Mouse (Mus musculus) kidney, embryonic 15.5 days (tissue): ENCODE data around the gene Csta1. TPM values are rescaled to one million over a fixed set of nuclear protein-coding genes. Genes with fewer than 3 reads are reported as not detected.
"Not testable (repeated sequence)": the region's sequence is repeated elsewhere in the genome, so short reads cannot be mapped to it uniquely, and the experiment has no call there.

ENCODE experiments used
- ATAC-seq: fragments of 200-750 bp; cut with Nextera tagmentation; replicated peaks from 2 replicates; pipeline ENCODE4 v1.8.0; 2017; ENCODE audit warnings: moderate TSS enrichment; ENCODE audit not compliant: low FRiP score
- H3K27ac ChIP-seq: fragments of 300-500 bp; sonication (generic); 2 replicates; pipeline ENCODE4 v1.5.1; 2015; ENCODE audit warnings: mild to moderate bottlenecking, inconsistent platforms
- H3K27me3 ChIP-seq: fragments of 300-500 bp; sonication (generic); 2 replicates; pipeline ENCODE4 v1.6.1; 2015; ENCODE audit warnings: inconsistent platforms
- H3K36me3 ChIP-seq: fragments of 300-500 bp; sonication (generic); 2 replicates; pipeline ENCODE4 v1.6.1; 2015; ENCODE audit warnings: inconsistent platforms
- H3K4me1 ChIP-seq: fragments of 300-500 bp; sonication (generic); 2 replicates; pipeline ENCODE4 v1.6.1; 2015; ENCODE audit warnings: inconsistent platforms
- H3K4me2 ChIP-seq: fragments of 300-500 bp; sonication (generic); 2 replicates; pipeline ENCODE4 v1.6.1; 2015; ENCODE audit warnings: moderate library complexity, mild to moderate bottlenecking, inconsistent platforms
- H3K4me3 ChIP-seq: fragments of 300-500 bp; sonication (generic); replicated peaks from 2 replicates; pipeline ENCODE4 v1.5.1; 2015; ENCODE audit warnings: mild to moderate bottlenecking, inconsistent platforms
- H3K9ac ChIP-seq: fragments of 300-500 bp; sonication (generic); 2 replicates; pipeline ENCODE4 v1.6.1; 2015; ENCODE audit warnings: mild to moderate bottlenecking, inconsistent platforms
- H3K9me3 ChIP-seq: fragments of 300-500 bp; sonication (generic); replicated peaks from 2 replicates; pipeline ENCODE4 v1.6.1; 2016; ENCODE audit warnings: inconsistent platforms
- WGBS: fragments of 180-500 bp; shearing (Covaris S2); methylation state at CpG from one replicate; pipeline ENCODE4 v1.1.7; 2015; ENCODE audit warnings: mixed read lengths; 5-methylcytosine and 5-hydroxymethylcytosine counted together
- polyA plus RNA-seq: library from polyadenylated mRNA; unstranded; fragments of >200 nt; fragmentation: Nextera tagmentation; extraction: Ambion mirVana; gene quantifications from 2 replicates; pipeline ENCODE4 v1.2.1, GENCODE M21; 2015

Csta1 gene
- 0.05 and 0.14 TPM in 2 replicates for polyA plus RNA-seq

GRCm38 (mm10) chr16:36131141-36131540 lies at the start of gene Csta1:
Csta1 (minus strand) TSS chr16:36131241.
- Histone ChIP-seq H3K9ac (no peak within 1 kb of the TSS), H3K27ac (no peak within 1 kb of the TSS), H3K36me3 (no peaks in the 10 kb centered on the region), H3K9me3 (no peaks in the 10 kb centered on the region), H3K27me3 (no peaks in the 10 kb centered on the region), H3K4me3 (no peak within 1 kb of the TSS), H3K4me1 (no peaks in the 10 kb centered on the region), H3K4me2 (no peak within 1 kb of the TSS)
- 85% methylated on average over 1 of the region's 1 CpGs for WGBS
- no peak for ATAC-seq

- Histone ChIP-seq H3K27me3 (no peaks in the 10 kb centered on the region), H3K9me3 (no peaks in the 10 kb centered on the region), H3K36me3 (no peaks in the 10 kb centered on the region), H3K4me3 (no peak overlapping the region), H3K4me1 (no peaks in the 10 kb centered on the region), H3K4me2 (no peak overlapping the region), H3K9ac (no peak overlapping the region), H3K27ac (no peak overlapping the region)
- 86% methylated on average over 2 of the region's 2 CpGs for WGBS
- ATAC-seq: no peak
Measured at GRCm38 (mm10) chr16:36179910-36180309, 48.9 kb upstream of the Csta1 start.

GRCm38 (mm10) chr16:36176108-36176507 lies 45.1 kb upstream of the Csta1 start:
- H3K36me3 ChIP-seq: no peaks in the 10 kb centered on the region
- no peak for ATAC-seq
- no peaks in the 10 kb centered on the region for H3K27me3 ChIP-seq
- H3K4me2 ChIP-seq: no peak overlapping the region
- no peaks in the 10 kb centered on the region for H3K9me3 ChIP-seq
- no peaks in the 10 kb centered on the region for H3K4me1 ChIP-seq
- no peak overlapping the region for H3K9ac ChIP-seq
- no peak overlapping the region for H3K27ac ChIP-seq
- H3K4me3 ChIP-seq: no peak overlapping the region

GRCm38 (mm10) chr16:36167841-36168240 lies 36.8 kb upstream of the Csta1 start:
- H3K27me3 ChIP-seq, ATAC-seq, H3K27ac ChIP-seq, H3K4me2 ChIP-seq, H3K9ac ChIP-seq, H3K9me3 ChIP-seq, H3K4me1 ChIP-seq, H3K4me3 ChIP-seq, H3K36me3 ChIP-seq: not testable (repeated sequence)
- 92% methylated on average over 9 of the region's 10 CpGs for WGBS

GRCm38 (mm10) chr16:36156402-36156975 lies 25.4 kb upstream of the Csta1 start, which contains the start of gene Stfa2l1:
Stfa2l1 (plus strand) TSS chr16:36156811.
- Histone ChIP-seq H3K9ac (no peak within 1 kb of the TSS), H3K4me1 (no peaks in the 10 kb centered on the region), H3K4me2 (no peak within 1 kb of the TSS), H3K36me3 (no peaks in the 10 kb centered on the region), H3K4me3 (no peak within 1 kb of the TSS), H3K27ac (no peak within 1 kb of the TSS), H3K27me3 (no peaks in the 10 kb centered on the region), H3K9me3 (no peaks in the 10 kb centered on the region)
- no peak for ATAC-seq

GRCm38 (mm10) chr16:36138201-36138600 lies 7.2 kb upstream of the Csta1 start:
- Histone ChIP-seq H3K4me2 (no peak overlapping the region), H3K27me3 (no peaks in the 10 kb centered on the region), H3K4me3 (no peak overlapping the region), H3K36me3 (no peaks in the 10 kb centered on the region), H3K9ac (no peak overlapping the region), H3K9me3 (no peaks in the 10 kb centered on the region), H3K27ac (no peak overlapping the region), H3K4me1 (no peaks in the 10 kb centered on the region)
- no peak for ATAC-seq
- 69% methylated on average over 2 of the region's 2 CpGs for WGBS

DNA sequence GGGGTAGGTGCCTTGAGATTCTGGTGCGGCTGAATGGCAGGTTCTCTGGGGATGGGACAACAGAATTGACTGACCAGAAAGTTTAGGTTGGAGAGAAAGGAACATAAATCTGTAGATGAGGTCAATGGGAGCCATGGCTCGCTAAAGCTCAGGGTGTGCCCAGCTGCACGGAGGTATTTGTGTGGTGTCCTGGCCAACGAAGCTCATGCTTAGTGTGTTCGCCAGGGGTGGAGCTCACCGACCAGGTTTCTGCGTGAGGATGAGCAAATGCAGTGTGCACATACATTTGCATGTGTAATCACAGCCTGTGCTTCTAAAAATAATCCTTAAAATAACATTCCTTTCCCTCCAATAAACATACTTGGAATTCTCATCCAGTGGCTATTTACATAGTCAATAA lies 2.9 kb downstream of the Csta1 start:
- H3K4me2 ChIP-seq: no peak overlapping the region
- H3K4me3 ChIP-seq: no peak overlapping the region
- no peaks in the 10 kb centered on the region for H3K9me3 ChIP-seq
- no peaks in the 10 kb centered on the region for H3K27me3 ChIP-seq
- 64% methylated on average over 7 of the region's 7 CpGs for WGBS
- no peaks in the 10 kb centered on the region for H3K4me1 ChIP-seq
- H3K36me3 ChIP-seq: no peaks in the 10 kb centered on the region
- ATAC-seq: 0 out of 2 replicates have a peak, but pooled peaks have one; percentile 66
- H3K9ac ChIP-seq: no peak overlapping the region
- 0 out of 2 replicates have a peak overlapping the region, but pooled peaks have one; percentile 1 for H3K27ac ChIP-seq

DNA sequence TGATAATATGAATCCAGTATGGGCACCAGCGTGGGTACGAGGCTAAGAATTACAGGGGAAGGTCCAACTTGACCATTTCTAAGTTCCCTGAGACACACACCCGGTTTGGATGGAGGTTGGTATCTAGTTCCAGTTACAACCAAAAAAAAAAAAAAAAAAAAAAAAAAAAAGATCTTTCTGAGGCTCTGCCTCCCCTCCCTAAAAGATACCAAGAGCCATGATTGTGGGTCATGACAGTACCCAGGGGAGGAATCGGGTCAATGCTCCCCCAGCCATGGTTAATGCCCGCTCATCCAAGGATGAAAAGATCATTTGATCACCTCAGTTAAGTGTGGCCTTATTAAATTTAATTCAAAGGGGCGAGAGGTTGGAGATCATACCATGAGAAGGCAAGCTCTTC lies 15.3 kb downstream of the Csta1 start:
- not testable (repeated sequence) for H3K27ac ChIP-seq, H3K9ac ChIP-seq, H3K4me3 ChIP-seq, H3K4me2 ChIP-seq, H3K36me3 ChIP-seq, H3K27me3 ChIP-seq, ATAC-seq, H3K9me3 ChIP-seq, H3K4me1 ChIP-seq
- 92% methylated on average over 6 of the region's 6 CpGs for WGBS

GRCm38 (mm10) chr16:36111486-36111885 lies 19.6 kb downstream of the Csta1 start:
- H3K4me3 ChIP-seq, H3K4me2 ChIP-seq, H3K27me3 ChIP-seq, ATAC-seq, H3K36me3 ChIP-seq, H3K9me3 ChIP-seq, H3K4me1 ChIP-seq, H3K9ac ChIP-seq, H3K27ac ChIP-seq: not testable (repeated sequence)

- no peak for ATAC-seq
- no peaks in the 10 kb centered on the region for H3K4me1 ChIP-seq
- no peaks in the 10 kb centered on the region for H3K27me3 ChIP-seq
- 74% methylated on average over 1 of the region's 1 CpGs for WGBS
- H3K36me3 ChIP-seq: no peaks in the 10 kb centered on the region
- H3K27ac ChIP-seq: no peak overlapping the region
- no peak overlapping the region for H3K9ac ChIP-seq
- no peaks in the 10 kb centered on the region for H3K9me3 ChIP-seq
- H3K4me3 ChIP-seq: no peak overlapping the region
- no peak overlapping the region for H3K4me2 ChIP-seq
Measured at GRCm38 (mm10) chr16:36102211-36102610, 28.8 kb downstream of the Csta1 start.

- no peak overlapping the region for H3K27ac ChIP-seq
- no peak for ATAC-seq
- no peak overlapping the region for H3K9ac ChIP-seq
Measured at GRCm38 (mm10) chr16:36101526-36101925, 29.5 kb downstream of the Csta1 start.

GRCm38 (mm10) chr16:36097813-36098499 lies 33.1 kb downstream of the Csta1 start:
- not testable (repeated sequence) for H3K4me1 ChIP-seq, H3K36me3 ChIP-seq, H3K4me2 ChIP-seq, H3K9me3 ChIP-seq, ATAC-seq, H3K9ac ChIP-seq, H3K27me3 ChIP-seq, H3K4me3 ChIP-seq, H3K27ac ChIP-seq
- 91% methylated on average over 12 of the region's 12 CpGs for WGBS

More at GRCm38 (mm10) chr16:36101526-36101925, 29.5 kb downstream of the Csta1 start:
- no peaks in the 10 kb centered on the region for H3K27me3 ChIP-seq
- no peaks in the 10 kb centered on the region for H3K4me1 ChIP-seq
- H3K9me3 ChIP-seq: no peaks in the 10 kb centered on the region
- 86% methylated on average over 1 of the region's 1 CpGs for WGBS
- H3K36me3 ChIP-seq: no peaks in the 10 kb centered on the region
- no peak overlapping the region for H3K4me2 ChIP-seq
- no peak overlapping the region for H3K4me3 ChIP-seq

GRCm38 (mm10) chr16:36094079-36094478 lies 37.0 kb downstream of the Csta1 start:
- WGBS: 83% methylated on average over 3 of the region's 3 CpGs
- H3K9ac ChIP-seq: no peak overlapping the region
- H3K27me3 ChIP-seq: no peaks in the 10 kb centered on the region
- no peak for ATAC-seq
- no peak overlapping the region for H3K4me3 ChIP-seq
- no peak overlapping the region for H3K4me2 ChIP-seq
- 0 out of 2 replicates have a peak, but pooled peaks cover 5% of the 10 kb centered on the region for H3K4me1 ChIP-seq
- H3K9me3 ChIP-seq: no peaks in the 10 kb centered on the region
- peaks cover 24% of the 10 kb centered on the region for H3K36me3 ChIP-seq
- no peak overlapping the region for H3K27ac ChIP-seq
